Mouse (Mus musculus): Measurements from ENCODE around the gene Laptm5.
A peak's percentile ranks its signal among the peaks of the same experiment; 100 is the strongest.

Gene Laptm5

GRCm38 (mm10) chr4:130913077-130913476 lies at the start of gene Laptm5:
Gene Laptm5, plus strand, starts transcription at chr4:130913125.
- no peak for DNase-seq

DNA sequence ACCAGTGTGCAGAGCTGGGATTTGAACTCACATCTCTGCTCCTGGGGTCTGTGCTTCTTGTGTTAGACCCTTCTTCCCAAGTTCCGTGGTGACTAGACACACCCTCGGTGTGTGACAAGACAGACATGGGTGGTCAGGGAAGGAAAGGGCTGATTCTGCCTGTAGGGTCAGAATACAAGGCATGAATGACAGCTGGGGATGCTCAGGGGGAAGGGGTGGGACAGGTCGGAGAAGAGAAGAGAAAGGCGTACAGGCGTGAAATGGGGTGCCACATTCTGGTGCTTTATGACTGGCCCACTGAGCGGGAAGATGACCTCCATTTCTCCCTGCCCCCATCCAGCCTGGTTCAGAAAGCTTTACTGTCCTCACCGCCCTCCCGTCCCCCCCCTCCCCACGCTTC lies 47.5 kb upstream of the Laptm5 start:
- no peak for DNase-seq

DNA sequence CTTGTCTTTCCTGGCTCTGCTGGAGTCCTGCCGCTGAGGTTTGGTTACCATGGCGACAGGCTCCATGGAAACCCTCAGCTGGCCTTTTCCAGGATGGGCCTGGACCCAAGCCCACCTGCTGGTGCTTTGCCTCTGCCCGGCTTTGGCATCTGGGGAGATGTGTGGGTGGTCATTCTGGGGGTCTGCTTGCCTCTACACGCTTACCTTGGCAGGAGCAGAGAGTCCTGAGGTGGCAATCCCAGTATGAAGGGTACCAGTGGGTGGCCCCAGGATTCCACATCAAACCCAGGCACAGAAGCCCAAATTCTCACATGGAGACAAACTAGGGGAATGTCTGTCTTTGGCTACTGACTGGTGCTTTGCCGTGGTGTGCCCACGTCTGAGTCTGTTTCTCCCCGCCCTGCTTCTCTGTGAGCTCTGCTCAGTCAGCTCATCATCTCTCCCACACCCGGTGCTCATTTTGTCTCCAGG lies 47.0 kb upstream of the Laptm5 start:
- DNase-seq: peak; percentile 87

GRCm38 (mm10) chr4:130867940-130868339 lies 45.0 kb upstream of the Laptm5 start:
- DNase-seq: no peak

DNA sequence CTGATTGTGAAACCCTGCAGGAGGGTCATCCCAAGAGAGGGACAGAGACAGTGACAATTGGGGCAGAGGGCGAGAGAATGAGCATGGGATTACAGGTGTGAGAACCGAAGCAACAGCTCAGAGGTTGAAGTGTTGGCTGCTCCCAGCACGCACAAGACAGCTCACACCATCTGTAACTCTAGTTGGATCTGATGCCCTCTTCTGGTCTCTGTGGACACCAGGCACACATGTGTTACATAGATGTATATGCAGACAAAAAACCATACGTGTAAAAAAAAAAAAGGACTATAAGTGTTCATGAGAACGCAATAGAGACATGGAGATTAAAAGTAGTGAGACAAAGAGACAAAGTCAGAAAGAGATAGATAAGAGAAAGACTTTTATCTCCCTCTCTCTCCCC lies 44.1 kb upstream of the Laptm5 start:
- DNase-seq: no peak

- no peak for DNase-seq
These were observed 40.5 kb upstream of the Laptm5 start for GRCm38 (mm10) chr4:130872414-130872813.

GRCm38 (mm10) chr4:130873440-130873839 lies 39.5 kb upstream of the Laptm5 start:
- DNase-seq: peak; percentile 42

DNA sequence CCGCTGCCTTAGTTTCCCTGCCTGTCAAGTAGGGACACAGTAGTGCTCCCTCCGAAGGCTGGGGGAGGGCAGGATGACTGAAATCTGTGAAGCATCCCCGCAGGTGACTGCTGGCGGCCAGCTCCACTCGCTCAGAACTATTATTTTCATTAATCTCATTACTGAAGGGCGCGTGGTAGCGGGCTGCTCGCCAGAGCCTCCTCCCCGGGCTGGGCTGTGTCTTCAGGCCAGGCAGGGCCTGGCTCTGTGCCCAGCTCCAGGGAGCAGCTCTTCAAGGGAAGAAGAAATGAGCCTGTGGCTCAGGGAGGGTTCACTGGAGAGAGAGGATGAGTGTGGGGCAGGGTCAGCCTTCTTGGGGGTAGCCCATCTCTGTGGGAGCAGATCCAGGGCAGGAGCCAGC lies 38.3 kb upstream of the Laptm5 start:
- peak; percentile 74 for DNase-seq

- DNase-seq: no peak
These were observed 36.8 kb upstream of the Laptm5 start for GRCm38 (mm10) chr4:130876016-130876726.

DNA sequence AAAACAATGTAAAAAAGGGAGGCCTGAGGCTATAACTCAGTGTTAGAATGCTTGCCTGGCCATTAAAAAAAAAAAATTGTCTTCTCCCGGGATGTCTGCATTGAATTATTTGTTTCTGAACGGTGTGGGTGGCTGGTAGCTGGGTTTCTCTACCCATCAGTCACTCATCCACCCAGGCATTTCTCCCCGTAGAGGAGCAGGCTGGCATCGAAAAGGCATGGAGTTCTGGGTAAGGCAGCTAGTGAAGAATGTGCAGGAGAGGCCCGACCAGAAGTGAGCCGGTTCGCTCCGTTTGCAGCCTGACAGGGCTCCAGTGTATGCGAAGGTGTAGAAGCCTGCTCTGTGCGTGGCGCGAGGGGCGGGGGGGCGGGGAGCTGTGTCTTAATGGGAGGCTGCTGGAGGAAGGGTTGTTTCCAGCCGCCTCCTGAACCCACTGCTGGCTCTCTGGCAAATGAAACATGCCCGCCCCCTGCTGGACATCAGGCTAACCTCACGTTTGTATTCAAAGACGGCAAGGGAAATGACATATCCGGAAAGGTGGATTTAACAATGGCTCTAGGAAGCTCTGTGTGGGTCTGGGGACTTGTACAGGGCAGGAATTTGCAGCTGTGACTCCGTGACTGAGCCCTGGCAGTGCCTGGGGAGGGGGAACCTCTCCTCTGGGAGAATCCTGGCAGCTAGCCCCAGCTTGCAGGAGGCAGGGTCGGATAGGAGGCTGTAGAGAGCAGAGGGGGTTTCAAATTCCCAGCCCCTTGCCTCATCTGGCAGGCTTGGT lies 34.5 kb upstream of the Laptm5 start:
- peak; percentile 98 for DNase-seq

DNA sequence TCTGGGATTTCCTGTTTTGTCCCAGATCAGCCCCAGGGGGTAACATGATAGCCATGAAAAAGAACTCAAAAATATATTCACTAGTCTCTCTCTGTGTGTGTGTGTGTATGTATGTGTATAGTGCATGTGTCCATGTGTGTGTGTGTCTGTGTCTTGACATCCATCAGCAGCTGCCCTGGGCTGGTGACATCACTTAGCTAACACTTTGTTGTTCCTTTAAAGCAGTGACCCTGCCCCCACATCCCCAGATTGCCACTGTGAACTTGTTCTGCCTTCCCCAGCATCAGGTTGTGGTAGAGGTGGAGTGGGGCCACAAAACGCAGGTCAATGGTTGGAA lies 33.9 kb upstream of the Laptm5 start:
- no peak for DNase-seq

DNA sequence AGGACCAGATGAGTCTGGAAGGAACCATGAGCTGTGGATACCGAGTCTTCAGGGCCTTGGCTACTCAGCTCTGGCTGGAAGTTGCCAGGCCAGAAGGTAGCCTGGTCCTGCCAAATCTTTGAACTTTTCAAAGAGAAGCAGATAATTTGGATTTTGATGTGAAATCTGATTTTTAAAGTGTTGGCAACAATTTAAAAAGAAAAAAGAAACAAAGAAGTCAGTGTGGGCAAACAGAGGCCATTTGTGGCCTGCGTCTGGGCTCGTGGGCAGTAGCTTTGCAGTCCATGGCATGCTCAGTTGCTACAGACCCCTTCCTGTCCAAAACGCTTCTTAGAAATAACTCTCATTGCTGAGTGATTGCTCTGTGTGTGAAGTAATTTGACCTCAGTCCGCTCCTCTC lies 31.6 kb upstream of the Laptm5 start:
- DNase-seq: no peak

DNA sequence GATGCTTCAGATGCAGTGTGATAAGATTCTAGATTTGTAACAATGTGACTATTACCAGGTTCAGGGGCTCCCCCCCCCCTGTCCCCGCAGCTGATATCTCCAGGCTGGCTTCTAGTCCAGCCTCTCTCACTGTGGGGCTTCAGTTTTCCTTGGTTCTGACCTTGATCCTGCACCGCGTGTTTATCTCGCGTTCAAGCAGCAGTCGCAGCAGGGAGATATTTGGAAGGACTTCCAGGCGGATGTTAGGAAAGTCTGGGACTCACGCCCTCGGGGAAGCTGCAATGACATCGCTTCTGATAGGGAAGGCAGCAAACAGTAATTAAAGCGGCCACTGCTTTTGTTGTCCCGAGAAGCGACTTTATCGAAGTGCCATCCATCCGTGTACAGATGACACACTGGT lies 30.2 kb upstream of the Laptm5 start:
- no peak for DNase-seq

- no peak for DNase-seq
These were observed 28.9 kb upstream of the Laptm5 start for GRCm38 (mm10) chr4:130883820-130884533.

GRCm38 (mm10) chr4:130887148-130887745 lies 25.7 kb upstream of the Laptm5 start:
- no peak for DNase-seq

- DNase-seq: no peak
These were observed 23.0 kb upstream of the Laptm5 start for GRCm38 (mm10) chr4:130889777-130890510.

GRCm38 (mm10) chr4:130890511-130890840 lies 22.4 kb upstream of the Laptm5 start:
- no peak for DNase-seq

DNA sequence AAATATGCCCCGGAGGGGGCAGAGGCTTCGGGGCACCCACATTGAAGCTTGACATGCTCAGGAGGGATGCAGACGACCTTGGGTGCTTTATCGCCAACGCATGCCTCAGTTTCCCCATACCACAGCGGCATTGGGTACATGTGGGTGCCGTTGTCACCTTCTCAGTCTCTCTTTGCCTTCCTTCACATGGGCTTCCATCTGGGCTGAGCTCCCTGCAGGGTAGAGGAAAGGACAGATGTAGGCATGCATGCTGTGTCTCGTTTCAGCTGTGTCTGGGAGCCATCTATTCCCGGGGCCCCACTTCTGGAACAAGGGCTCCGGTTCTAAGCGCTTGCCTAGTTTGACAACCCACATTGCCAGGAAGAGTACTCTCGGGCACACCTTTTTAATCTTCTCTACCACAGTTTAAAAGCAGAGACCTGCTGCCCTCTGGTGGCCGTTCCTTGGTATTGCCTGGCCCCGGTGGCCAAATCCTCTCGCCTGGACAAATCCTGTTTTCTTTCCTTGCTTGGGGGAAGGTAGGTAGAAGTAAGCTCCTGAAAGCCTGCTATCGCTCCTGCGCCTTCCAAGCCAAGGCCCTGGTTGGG lies 20.8 kb upstream of the Laptm5 start:
- peak; percentile 87 for DNase-seq

DNA sequence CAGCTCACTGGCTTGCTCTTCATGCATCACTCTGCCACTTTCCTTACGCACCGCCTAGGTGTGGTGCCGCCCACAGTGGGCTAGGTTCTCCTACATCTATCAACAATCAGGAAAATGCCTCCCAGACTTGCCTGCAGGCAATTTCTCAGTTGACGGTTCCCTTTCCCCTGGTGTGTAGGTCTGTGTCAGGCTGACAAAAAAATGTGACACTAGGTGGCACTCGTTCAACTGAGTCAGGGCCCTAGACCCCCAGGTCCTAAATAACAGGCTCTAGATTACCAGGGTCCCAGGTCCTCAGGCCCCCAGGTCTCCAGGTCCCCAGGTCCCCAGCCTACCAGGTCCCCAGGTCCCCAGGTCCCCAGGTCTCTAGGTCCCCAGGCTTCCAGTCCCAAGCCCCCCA lies 19.2 kb upstream of the Laptm5 start:
- DNase-seq: no peak

- DNase-seq: no peak
These were observed 17.2 kb upstream of the Laptm5 start for GRCm38 (mm10) chr4:130895701-130896100.

DNA sequence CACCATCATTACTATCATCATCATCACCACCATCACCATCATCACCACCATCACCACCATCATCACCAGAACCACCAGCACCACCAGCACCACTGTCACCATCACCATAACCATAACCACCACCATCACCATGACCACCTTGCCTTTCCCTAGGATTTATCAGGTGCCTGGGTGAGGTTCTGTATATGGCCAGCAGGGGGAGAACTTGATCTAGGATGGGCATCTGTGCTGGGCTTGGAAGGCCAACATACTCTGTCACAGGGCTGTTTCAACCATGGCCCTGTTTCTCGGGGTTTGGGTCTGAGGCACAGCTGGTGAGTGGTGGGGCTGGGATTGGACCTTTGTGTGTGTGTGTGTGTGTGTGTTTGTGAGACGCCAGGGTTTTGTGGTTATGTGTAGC lies 16.6 kb upstream of the Laptm5 start:
- peak; percentile 65 for DNase-seq

GRCm38 (mm10) chr4:130899383-130899781 lies 13.5 kb upstream of the Laptm5 start:
- DNase-seq: no peak
